10 mouse cellular contexts compared by ENCODE assay signal in the genomic region with DNA sequence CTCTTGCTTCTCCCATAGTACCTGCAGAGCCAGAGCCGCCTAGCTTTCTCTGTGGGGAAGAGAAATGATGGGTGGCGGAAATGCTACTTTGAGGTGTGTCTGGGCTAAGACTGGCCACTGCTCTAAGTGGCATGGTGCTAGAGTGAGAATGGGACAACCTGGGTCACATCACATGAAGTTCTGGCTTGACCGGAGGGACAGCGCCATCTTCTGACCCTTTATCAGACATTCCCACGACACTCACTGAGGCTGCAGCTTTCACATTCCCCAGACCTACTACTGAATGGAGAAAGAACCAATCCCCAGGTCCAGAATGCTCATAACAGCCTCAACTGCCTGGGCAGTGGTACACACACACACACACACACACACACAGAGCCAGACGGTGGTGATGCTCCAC. TPM values are rescaled to one million over a fixed set of nuclear protein-coding genes. Genes with fewer than 3 reads are reported as not detected.
DNase-seq lines count a peak whose midpoint lies in the region; ATAC-seq and TF ChIP-seq lines count a peak whose summit lies in the region.
"Had no signal": no experiment of that assay in that cellular context is flagged by ENCODE, and none has a peak within 500 bp of the region (broad histone marks: within the 10 kb centered on the region; RNA-seq: fewer than 3 reads in every experiment).

No protein-coding gene starts in this region.

- no peak overlapping the region for H3K27ac ChIP-seq in left cerebral cortex, adult 2 months
- H3K27ac ChIP-seq in liver, adult 2 months (replicated peaks; ENCODE audit: insufficient read depth, low read depth, low read length), result no peak overlapping the region
- H3K27ac ChIP-seq: neural tube, embryonic 12.5 days had no signal

- DNase-seq in left cerebral cortex, adult 2 months (ENCODE audit: extremely low spot score in 1 of 2, low spot score in 2 of 2), result no peak
- no peak for DNase-seq in left cerebral cortex, adult 11 months (ENCODE audit: low spot score)
- peak; percentile 84 for DNase-seq in WW6 (ENCODE audit: low read depth, low spot score)
- DNase-seq in embryo, embryonic 9.5 days (ENCODE audit: extremely low spot score), result peak; percentile 63
- peak; percentile 60 for DNase-seq in liver, adult 2 months (ENCODE audit: extremely low read depth, low read depth, low spot score)
- DNase-seq in retina, embryonic 14.5 days (ENCODE audit: low spot score), result peak; percentile 77
- no peak for DNase-seq in gastrocnemius, adult 8-10 months (ENCODE audit: low spot score in 2 of 2)

- no peak overlapping the region for H3K4me3 ChIP-seq in left cerebral cortex, adult 2 months
- no peak overlapping the region for H3K4me3 ChIP-seq in liver, adult 2 months (ENCODE audit: insufficient read depth, low read depth, low read length)
- H3K4me3 ChIP-seq: erythroblast, embryonic 14.5 days; neural tube, embryonic 12.5 days had no signal

- H3K4me1 ChIP-seq in liver, adult 2 months (ENCODE audit: control insufficient read depth, insufficient read depth, low read length), result peaks cover 2% of the 10 kb centered on the region; the same call in 1 of the 2 replicates

- H3K27me3 ChIP-seq in liver, adult 2 months (ENCODE audit: control insufficient read depth, insufficient read depth, low read length), result no peaks in the 10 kb centered on the region
- H3K27me3 ChIP-seq: neural tube, embryonic 12.5 days had no signal

- no peaks in the 10 kb centered on the region for H3K79me2 ChIP-seq in liver, adult 2 months (ENCODE audit: control insufficient read depth, insufficient read depth, low read length)

- H3K9ac ChIP-seq in liver, adult 2 months (ENCODE audit: low read depth, low read length), result no peak overlapping the region
- H3K9ac ChIP-seq: neural tube, embryonic 12.5 days had no signal

- ATAC-seq in activated CD4-positive, CD25-positive, alpha-beta regulatory T cell, adult 4 months, result no peak

- TF ChIP-seq POLR2A in liver, adult 2 months (IDR thresholded peaks at IDR 0.05; ENCODE audit: extremely low read depth, insufficient read depth, low read length), result no peak

- intact Hi-C loops in left cerebral cortex, adult 2 months (cut with DNase I), result no loop called here

- H3K36me3 ChIP-seq in liver, adult 2 months (ENCODE audit: control insufficient read depth, insufficient read depth, low read length), result peaks cover 11% of the 10 kb centered on the region

- 39% methylated on average over 6 of the region's 6 CpGs for WGBS in liver, adult 2 months

- peak; percentile 47 for TF ChIP-seq CTCF in left cerebral cortex, adult 2 months (IDR thresholded peaks at IDR 0.05)
- TF ChIP-seq CTCF in liver, adult 2 months (IDR thresholded peaks at IDR 0.05; ENCODE audit: low read depth, low read length), result peak; percentile 80

RNA-seq across cellular contexts. Expression of gene Galk1, which starts 5.6 kb away (rescaled TPM):
- 10 to 100 TPM; 13.3 to 13.9 TPM for total RNA-seq in left cerebral cortex, adult 2 months (2021)
- 49.5 and 53.0 TPM in 2 replicates for total RNA-seq in liver, adult 2 months (2014; rRNA removed)
- 74.7 and 79.6 TPM in 2 replicates for polyA plus RNA-seq in liver, adult 2 months (2012; rRNA removed)
- 10 to 100 TPM; 23.0 to 25.3 TPM for polyA plus RNA-seq in activated CD4-positive, CD25-positive, alpha-beta regulatory T cell, adult 4 months (2017; shearing (Covaris generic))
- 1 to 10 TPM; 1.6 to 3.1 (median 2.7) TPM for total RNA-seq in gastrocnemius, adult 8-10 months (2022)

RNA-seq across cellular contexts. Expression of gene H3f3b, which starts 9.7 kb away (rescaled TPM):
- 100 to 1,000 TPM; 247 to 254 TPM for total RNA-seq in left cerebral cortex, adult 2 months (2021)
- 116 and 163 TPM in 2 replicates for total RNA-seq in liver, adult 2 months (2014; rRNA removed)
- 56.2 and 59.9 TPM in 2 replicates for polyA plus RNA-seq in liver, adult 2 months (2012; rRNA removed)
- 1,000 to 10,000 TPM; 1,520 to 1,873 TPM for polyA plus RNA-seq in activated CD4-positive, CD25-positive, alpha-beta regulatory T cell, adult 4 months (2017; shearing (Covaris generic))
- total RNA-seq in gastrocnemius, adult 8-10 months (2022), result 10 to 100 TPM; 45.7 to 88.7 (median 59.5) TPM

RNA-seq across cellular contexts. Expression of gene Unk, which starts 12.0 kb away (rescaled TPM):
- 10 to 100 TPM; 22.7 to 24.6 TPM for total RNA-seq in left cerebral cortex, adult 2 months (2021)
- 4.3 and 5.2 TPM in 2 replicates for total RNA-seq in liver, adult 2 months (2014; rRNA removed)
- 8.9 and 13.8 TPM in 2 replicates for polyA plus RNA-seq in liver, adult 2 months (2012; rRNA removed)
- 10 to 100 TPM; 10.4 to 12.3 TPM for polyA plus RNA-seq in activated CD4-positive, CD25-positive, alpha-beta regulatory T cell, adult 4 months (2017; shearing (Covaris generic))
- 1 to 10 TPM; 4.3 to 6.8 (median 5.3) TPM for total RNA-seq in gastrocnemius, adult 8-10 months (2022)

RNA-seq across cellular contexts. Expression of gene Itgb4, which starts 43.6 kb away (rescaled TPM):
- total RNA-seq in left cerebral cortex, adult 2 months (2021), result 1 to 10 TPM; 5.1 to 5.7 TPM
- 0.34 and 0.65 TPM in 2 replicates for total RNA-seq in liver, adult 2 months (2014; rRNA removed)
- 0.18 and 0.25 TPM in 2 replicates for polyA plus RNA-seq in liver, adult 2 months (2012; rRNA removed)
- not detected for polyA plus RNA-seq in activated CD4-positive, CD25-positive, alpha-beta regulatory T cell, adult 4 months (2017; shearing (Covaris generic))
- total RNA-seq in gastrocnemius, adult 8-10 months (2022), result 1 to 10 TPM; 1.5 to 4.4 (median 3.1) TPM

RNA-seq across cellular contexts. Expression of gene Unc13d, which starts 59.7 kb away (rescaled TPM):
- total RNA-seq in left cerebral cortex, adult 2 months (2021), result 1 to 10 TPM; 1.5 to 2.0 TPM
- total RNA-seq in liver, adult 2 months (2014; rRNA removed), result 0.37 and 0.87 TPM in 2 replicates
- 0.54 and 1.4 TPM in 2 replicates for polyA plus RNA-seq in liver, adult 2 months (2012; rRNA removed)
- 100 to 1,000 TPM in 1 of 2 experiments, 10 to 100 TPM in 1; 68.6 to 116 TPM for polyA plus RNA-seq in activated CD4-positive, CD25-positive, alpha-beta regulatory T cell, adult 4 months (2017; shearing (Covaris generic))
- total RNA-seq in gastrocnemius, adult 8-10 months (2022), result under 1 TPM; 0.34 to 0.56 (median 0.46) TPM

Comparison
In these comparisons a context has a peak if more than half of its experiments do, and no peak if none do; other contexts are left out.
1. DNase-seq: peak in WW6 (single experiment), embryo, embryonic 9.5 days (single experiment), liver, adult 2 months (single experiment) and retina, embryonic 14.5 days (single experiment); none in left cerebral cortex, adult 2 months (0 of 2), left cerebral cortex, adult 11 months (single experiment) and gastrocnemius, adult 8-10 months (0 of 2).